Comparison of ENCODE assay signal across 10 mouse cellular contexts in genomic region chr6:38492550-38492949, GRCm38 (mm10). TPM values are rescaled to one million over a fixed set of nuclear protein-coding genes. Genes with fewer than 3 reads are reported as not detected.
DNase-seq lines count a peak whose midpoint lies in the region; ATAC-seq and TF ChIP-seq lines count a peak whose summit lies in the region.
"Had no signal": no experiment of that assay in that cellular context is flagged by ENCODE, and none has a peak within 500 bp of the region (broad histone marks: within the 10 kb centered on the region; RNA-seq: fewer than 3 reads in every experiment).

No protein-coding gene starts in this region.

- ATAC-seq in limb, embryonic 14.5 days (ENCODE audit: low FRiP score, low read depth): no peak

- no peak overlapping the region for H3K4me3 ChIP-seq in ES-E14 (ENCODE audit: insufficient read depth in 1 of 2, low read depth in 1 of 2, low read length in 2 of 2, poor library complexity in 1 of 2, severe bottlenecking in 1 of 2)
- H3K4me3 ChIP-seq in embryonic facial prominence, embryonic 10.5 days: no peak overlapping the region
- H3K4me3 ChIP-seq in limb, embryonic 14.5 days (replicated peaks; ENCODE audit: low read length): no peak overlapping the region
- H3K4me3 ChIP-seq: heart, embryonic 13.5 days; myocyte had no signal

- no peaks in the 10 kb centered on the region for H3K27me3 ChIP-seq in embryonic facial prominence, embryonic 10.5 days (replicated peaks; ENCODE audit: low read depth, poor library complexity, severe bottlenecking)
- H3K27me3 ChIP-seq in limb, embryonic 14.5 days (ENCODE audit: control insufficient read depth, insufficient read depth, low read length): no peaks in the 10 kb centered on the region
- H3K27me3 ChIP-seq: heart, embryonic 13.5 days had no signal

- H3K4me2 ChIP-seq in limb, embryonic 14.5 days (replicated peaks; ENCODE audit: low read depth, low read length, severe bottlenecking): no peak overlapping the region
- H3K4me2 ChIP-seq: heart, embryonic 13.5 days had no signal

- in situ Hi-C loops in ES-E14 (cut with MboI; ENCODE audit: low sequenced_read_pairs in 2 of 2, unreplicated experiment in 2 of 2): no loop called here

- H3K9ac ChIP-seq in ES-E14 (ENCODE audit: insufficient read depth, low read depth, low read length, poor library complexity, severe bottlenecking): no peak overlapping the region
- no peak overlapping the region for H3K9ac ChIP-seq in limb, embryonic 14.5 days (ENCODE audit: low read depth, low read length, severe bottlenecking)
- H3K9ac ChIP-seq: heart, embryonic 13.5 days had no signal

- H3K9me3 ChIP-seq in ES-E14 (ENCODE audit: control insufficient read depth, insufficient read depth, low read depth, low read length): no peaks in the 10 kb centered on the region
- H3K9me3 ChIP-seq in embryonic facial prominence, embryonic 10.5 days: no peaks in the 10 kb centered on the region
- no peaks in the 10 kb centered on the region for H3K9me3 ChIP-seq in limb, embryonic 14.5 days (ENCODE audit: control insufficient read depth, low read length)
- H3K9me3 ChIP-seq: heart, embryonic 13.5 days had no signal

- no peak overlapping the region for H3K27ac ChIP-seq in ES-E14 (ENCODE audit: insufficient read depth, low read depth, low read length, poor library complexity, severe bottlenecking)
- H3K27ac ChIP-seq in embryonic facial prominence, embryonic 10.5 days (replicated peaks): no peak overlapping the region
- no peak overlapping the region for H3K27ac ChIP-seq in limb, embryonic 14.5 days (replicated peaks; ENCODE audit: low read depth, low read length)
- H3K27ac ChIP-seq: heart, embryonic 13.5 days had no signal

- peaks cover 10% of the 10 kb centered on the region for H3K36me3 ChIP-seq in ES-E14 (ENCODE audit: control insufficient read depth, insufficient read depth, low read length, poor library complexity, severe bottlenecking)
- peaks cover 72% of the 10 kb centered on the region for H3K36me3 ChIP-seq in embryonic facial prominence, embryonic 10.5 days (replicated peaks)
- peaks cover 58% of the 10 kb centered on the region for H3K36me3 ChIP-seq in limb, embryonic 14.5 days (ENCODE audit: control insufficient read depth, insufficient read depth, low read length)

- WGBS in embryonic facial prominence, embryonic 10.5 days: 85% methylated on average over 3 of the region's 3 CpGs
- 91% methylated on average over 3 of the region's 3 CpGs for WGBS in limb, embryonic 14.5 days

- TF ChIP-seq POLR2A in limb, embryonic 14.5 days (IDR thresholded peaks at IDR 0.05; ENCODE audit: borderline replicate concordance, extremely low read depth, insufficient read depth, insufficient read length): no peak

- no peaks in the 10 kb centered on the region for H3K4me1 ChIP-seq in ES-E14 (ENCODE audit: control insufficient read depth in 2 of 2, insufficient read depth in 2 of 2, low read length in 2 of 2, poor library complexity in 1 of 2)
- no peaks in the 10 kb centered on the region for H3K4me1 ChIP-seq in embryonic facial prominence, embryonic 10.5 days
- no peaks in the 10 kb centered on the region for H3K4me1 ChIP-seq in limb, embryonic 14.5 days (ENCODE audit: control insufficient read depth, insufficient read depth, low read length)
- H3K4me1 ChIP-seq: heart, embryonic 13.5 days had no signal

- peak; percentile 34 to 36 for DNase-seq in layer of hippocampus, postnatal 10 days (ENCODE audit: low spot score in 2 of 2)
- DNase-seq in layer of hippocampus, adult 9-11 months: no peak
- peak; percentile 41 for DNase-seq in ES-E14 (ENCODE audit: low read depth, low spot score)
- peak; percentile 65 for DNase-seq in adrenal gland, postnatal 14 days
- peak; percentile 48 for DNase-seq in embryonic facial prominence, embryonic 10.5 days (ENCODE audit: low spot score)
- peak; percentile 19 for DNase-seq in limb, embryonic 14.5 days (ENCODE audit: low spot score)
- peak; percentile 14 for DNase-seq in skeletal muscle tissue, adult 2 months (ENCODE audit: low read depth, low spot score)
- no peak for DNase-seq in yolk sac, embryonic 10.5 days (ENCODE audit: low spot score)

TF ChIP-seq in ES-E14, 5 proteins besides CTCF, POLR2A, EP300 and RAD21:
- no peak for TF ChIP-seq ZC3H11A (IDR thresholded peaks at IDR 0.05; ENCODE audit: borderline replicate concordance, low read depth, low read length)
- no peak for TF ChIP-seq CHD2 (IDR thresholded peaks at IDR 0.05; ENCODE audit: low read depth, low read length)

RNA-seq across cellular contexts. Expression of gene Fmc1, which starts 40.8 kb away (rescaled TPM):
- 10 to 100 TPM; 49.8 to 57.9 TPM for total RNA-seq in layer of hippocampus, postnatal 10 days (2021)
- total RNA-seq in ES-E14 (2012; rRNA removed): 48.0 and 83.8 TPM in 2 replicates
- total RNA-seq in adrenal gland, postnatal 14 days (2021): 174 and 186 TPM in 2 replicates
- 97.6 and 102 TPM in 2 replicates for polyA plus RNA-seq in embryonic facial prominence, embryonic 10.5 days (2016; fragmentation: Nextera tagmentation; extraction: Ambion mirVana)
- 78.3 and 87.5 TPM in 2 replicates for polyA plus RNA-seq in limb, embryonic 14.5 days (2012; rRNA removed)
- 92.0 and 102 TPM in 2 replicates for polyA plus RNA-seq in limb, embryonic 14.5 days (2014; fragmentation: Nextera tagmentation; extraction: Ambion mirVana)

RNA-seq across cellular contexts. Expression of gene Luc7l2, which starts 58.6 kb away (rescaled TPM):
- 100 to 1,000 TPM; 176 to 197 TPM for total RNA-seq in layer of hippocampus, postnatal 10 days (2021)
- 94.1 and 99.5 TPM in 2 replicates for total RNA-seq in ES-E14 (2012; rRNA removed)
- 154 and 173 TPM in 2 replicates for total RNA-seq in adrenal gland, postnatal 14 days (2021)
- polyA plus RNA-seq in embryonic facial prominence, embryonic 10.5 days (2016; fragmentation: Nextera tagmentation; extraction: Ambion mirVana): 36.4 and 38.4 TPM in 2 replicates
- 160 and 214 TPM in 2 replicates for polyA plus RNA-seq in limb, embryonic 14.5 days (2012; rRNA removed)
- 60.9 and 64.9 TPM in 2 replicates for polyA plus RNA-seq in limb, embryonic 14.5 days (2014; fragmentation: Nextera tagmentation; extraction: Ambion mirVana)

RNA-seq across cellular contexts. Expression of gene Ubn2, which starts 58.8 kb away (rescaled TPM):
- 10 to 100 TPM; 38.3 to 44.0 TPM for total RNA-seq in layer of hippocampus, postnatal 10 days (2021)
- 18.5 and 21.7 TPM in 2 replicates for total RNA-seq in ES-E14 (2012; rRNA removed)
- 27.6 and 29.0 TPM in 2 replicates for total RNA-seq in adrenal gland, postnatal 14 days (2021)
- 14.9 and 16.8 TPM in 2 replicates for polyA plus RNA-seq in embryonic facial prominence, embryonic 10.5 days (2016; fragmentation: Nextera tagmentation; extraction: Ambion mirVana)
- 21.5 and 24.3 TPM in 2 replicates for polyA plus RNA-seq in limb, embryonic 14.5 days (2012; rRNA removed)
- 15.6 and 20.4 TPM in 2 replicates for polyA plus RNA-seq in limb, embryonic 14.5 days (2014; fragmentation: Nextera tagmentation; extraction: Ambion mirVana)

Comparison
In these comparisons a context has a peak if more than half of its experiments do, and no peak if none do; other contexts are left out.
1. DNase-seq: peak in layer of hippocampus, postnatal 10 days (2 of 2), ES-E14 (single experiment), adrenal gland, postnatal 14 days (single experiment), embryonic facial prominence, embryonic 10.5 days (single experiment), limb, embryonic 14.5 days (single experiment) and skeletal muscle tissue, adult 2 months (single experiment); none in layer of hippocampus, adult 9-11 months (single experiment) and yolk sac, embryonic 10.5 days (single experiment).